Mouse (Mus musculus): ENCODE results near the gene Relt. TPM values are rescaled to one million over a fixed set of nuclear protein-coding genes. Genes with fewer than 3 reads are reported as not detected.

Relt gene
- polyA plus RNA-seq, 1 experiment: 12.4 TPM

DNA sequence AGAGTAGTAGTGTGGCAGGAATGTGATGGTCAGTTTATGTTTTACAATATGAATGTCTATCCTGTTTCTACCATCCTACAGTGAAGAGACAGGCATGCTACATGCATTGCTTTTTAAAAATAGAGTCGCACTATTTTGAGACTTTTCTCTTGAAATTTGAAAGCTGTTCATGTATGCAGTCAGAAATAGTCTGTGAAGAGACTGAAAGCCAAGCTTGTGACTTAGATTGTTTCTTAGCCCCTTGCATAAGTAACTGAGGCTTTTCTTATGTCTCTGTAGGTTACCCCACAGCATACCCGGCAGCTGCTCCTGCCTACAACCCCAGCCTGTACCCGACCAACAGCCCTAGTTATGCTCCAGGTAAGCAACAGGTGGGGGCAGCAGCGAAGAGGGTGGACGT, 50.6 kb downstream of the Relt start:
- peak in 1 of 2 experiments; percentile 29 for DNase-seq (ENCODE audit: extremely low spot score in 1 of 2, low spot score in 1 of 2)

DNA sequence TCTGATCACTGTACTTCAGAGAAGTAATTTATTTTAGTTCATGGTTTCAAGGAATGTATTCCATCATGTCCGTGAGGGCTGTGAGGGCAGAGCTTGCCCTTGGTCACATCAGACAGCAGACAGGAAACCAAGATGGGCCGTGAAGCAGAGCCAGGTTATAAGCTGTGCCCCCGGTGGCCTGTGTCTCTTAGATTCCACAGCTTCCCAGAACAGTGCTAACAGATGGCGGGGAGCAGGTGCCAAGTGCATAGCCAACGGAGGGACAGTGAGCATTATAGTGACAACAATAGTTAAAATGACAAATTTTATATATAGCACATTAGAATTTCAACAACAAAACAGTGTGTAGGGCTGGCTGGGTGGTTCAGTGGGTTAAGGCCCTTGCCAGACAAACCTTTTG, 51.3 kb downstream of the Relt start:
- DNase-seq (ENCODE audit: extremely low spot score in 1 of 2, low spot score in 1 of 2): no peak

- no peak for DNase-seq (ENCODE audit: extremely low spot score in 1 of 2, low spot score in 1 of 2)
Measured at GRCm38 (mm10) chr7:100805391-100805790, 57.9 kb downstream of the Relt start.

GRCm38 (mm10) chr7:100798810-100799209, 64.4 kb downstream of the Relt start:
- peak in 1 of 2 experiments; percentile 52 for DNase-seq (ENCODE audit: extremely low spot score in 1 of 2, low spot score in 1 of 2)

Other genes starting within 250 kb of the Relt start
- 397 and 493 TPM in 2 replicates for gene Plekhb1, start 201.0 kb downstream of the Relt start, polyA plus RNA-seq (2012; rRNA removed)
- 105 and 108 TPM in 2 replicates for gene Fam168a, start 156.8 kb downstream of the Relt start, polyA plus RNA-seq (2012; rRNA removed)
- gene Arhgef17, start 68.7 kb upstream of the Relt start, polyA plus RNA-seq (2012; rRNA removed): 74.9 and 86.0 TPM in 2 replicates
- 3.4 and 4.1 TPM in 2 replicates for gene P2ry6, start 111.2 kb upstream of the Relt start, polyA plus RNA-seq (2012; rRNA removed)
- 0.57 and 0.58 TPM in 2 replicates for gene P2ry2, start 149.4 kb upstream of the Relt start, polyA plus RNA-seq (2012; rRNA removed)
- 27.0 and 29.7 TPM in 2 replicates for gene Fchsd2, start 229.4 kb upstream of the Relt start, polyA plus RNA-seq (2012; rRNA removed)